Mouse (Mus musculus) thymus, postnatal 25 days (tissue): ENCODE data around the gene Wnt11.

Source experiments
- DNase-seq: peaks from one replicate; pipeline ENCODE4 v3.0.0; 2022

Gene Wnt11

DNA sequence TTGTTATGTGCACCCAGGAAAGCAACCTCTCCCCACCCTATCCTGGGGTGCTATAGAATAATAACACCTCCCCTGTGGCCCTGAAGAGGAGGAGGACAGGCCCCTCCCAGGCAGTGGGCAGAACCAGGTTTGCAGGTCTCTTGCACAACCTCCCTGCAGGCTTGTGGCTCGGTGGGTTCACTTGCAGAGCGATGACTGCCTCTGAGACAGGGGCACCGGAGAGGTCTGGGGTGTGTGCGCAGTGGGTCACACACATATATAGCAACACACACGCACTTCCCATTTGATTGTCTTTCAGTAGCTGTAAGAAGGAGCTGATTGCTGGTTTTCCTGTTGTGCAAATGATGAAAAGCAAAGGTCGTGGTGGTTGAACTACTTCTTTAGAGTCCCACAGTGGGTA, 3.6 kb upstream of the Wnt11 start:
- no peak for DNase-seq

DNA sequence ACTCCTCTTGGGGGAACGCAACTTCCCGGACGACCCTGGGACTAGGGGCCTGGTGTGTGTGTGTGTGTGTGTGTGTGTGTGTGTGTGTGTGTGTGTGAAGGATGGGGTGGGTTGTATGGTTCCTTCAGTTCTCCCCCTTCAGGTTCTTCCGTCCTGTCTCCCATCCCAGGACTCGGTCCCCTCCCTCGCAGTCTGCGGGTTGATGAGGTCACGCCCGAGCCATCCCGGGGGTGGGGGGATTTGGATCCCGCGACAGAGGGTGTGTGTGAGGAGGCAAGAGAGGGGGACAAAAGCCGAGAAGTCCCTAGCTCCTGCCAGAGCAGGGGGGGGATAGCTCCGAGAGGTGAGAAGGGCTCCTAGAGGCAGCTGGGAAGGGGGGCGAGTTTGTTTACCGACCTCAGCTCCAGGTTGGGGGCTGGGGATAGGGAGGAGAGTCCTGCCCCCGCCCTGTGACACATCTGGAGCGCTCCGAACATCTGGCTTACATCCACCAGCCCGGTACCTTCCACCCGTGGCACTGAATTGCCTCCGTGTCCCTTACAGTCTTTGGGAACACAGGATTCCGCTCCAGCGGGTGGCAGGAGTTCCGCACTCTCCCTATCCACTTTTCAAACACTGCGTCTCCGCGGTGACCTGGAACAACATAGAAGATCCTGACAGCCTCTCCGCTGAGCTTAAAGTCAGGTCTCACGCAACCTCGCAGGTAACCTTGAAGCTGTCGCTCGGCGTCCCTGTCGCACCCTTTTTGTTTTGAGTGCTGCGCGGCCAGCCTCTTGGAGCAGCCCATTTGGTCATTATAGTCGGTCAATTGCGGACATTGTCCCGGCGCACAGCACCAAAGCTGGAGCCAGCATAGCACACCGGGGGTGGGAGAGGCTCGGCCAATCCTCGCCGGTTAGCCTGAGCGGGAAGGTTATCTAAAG, 868 bp downstream of the Wnt11 start:
- DNase-seq, result peak; percentile 6

DNA sequence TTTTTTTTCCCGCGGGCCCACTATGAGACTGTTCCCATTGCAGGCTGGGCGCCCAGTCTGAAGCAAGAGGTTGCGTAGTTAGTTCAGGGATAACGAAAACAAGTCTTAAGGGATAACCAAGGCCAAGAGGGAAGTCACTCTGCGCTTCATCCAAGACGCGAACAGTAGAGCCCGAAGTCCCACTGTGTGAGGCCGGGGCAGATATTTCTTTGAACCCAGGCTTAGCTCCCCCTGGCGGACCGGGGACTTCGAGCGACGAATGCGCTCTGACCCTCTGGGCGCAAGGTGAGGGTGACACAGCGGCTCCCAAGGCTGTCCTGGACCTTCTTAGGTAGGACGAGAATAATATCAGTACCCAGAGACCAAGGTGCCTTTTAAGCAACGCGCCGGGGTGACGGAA, 1.7 kb downstream of the Wnt11 start:
- peak; percentile 74 for DNase-seq

- DNase-seq, result peak; percentile 76
These were observed 3.0 kb downstream of the Wnt11 start for GRCm38 (mm10) chr7:98837901-98838300.

DNA sequence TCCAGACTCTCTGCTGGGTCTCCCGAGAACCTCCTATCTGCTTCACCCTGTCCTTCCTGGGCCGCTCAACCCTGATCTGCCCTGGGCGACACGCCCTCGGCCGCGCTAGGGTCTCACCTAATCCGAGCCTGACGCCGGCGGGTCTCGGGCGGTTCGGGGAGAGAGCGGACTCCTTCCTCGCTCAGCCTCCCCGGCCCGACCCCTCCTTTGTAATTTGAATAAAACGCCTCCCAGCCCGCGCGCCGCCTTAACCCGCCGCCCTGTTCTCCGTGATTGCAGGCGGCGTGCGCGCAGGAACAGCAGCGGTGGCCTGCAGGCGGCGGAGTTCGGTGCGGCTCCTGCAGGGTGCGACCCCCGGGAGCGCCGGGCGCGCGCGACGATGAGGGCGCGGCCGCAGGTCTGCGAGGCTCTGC, 3.8 kb downstream of the Wnt11 start:
- peak; percentile 43 for DNase-seq

- DNase-seq, result no peak
These were observed 4.4 kb downstream of the Wnt11 start for GRCm38 (mm10) chr7:98839312-98839711.

DNA sequence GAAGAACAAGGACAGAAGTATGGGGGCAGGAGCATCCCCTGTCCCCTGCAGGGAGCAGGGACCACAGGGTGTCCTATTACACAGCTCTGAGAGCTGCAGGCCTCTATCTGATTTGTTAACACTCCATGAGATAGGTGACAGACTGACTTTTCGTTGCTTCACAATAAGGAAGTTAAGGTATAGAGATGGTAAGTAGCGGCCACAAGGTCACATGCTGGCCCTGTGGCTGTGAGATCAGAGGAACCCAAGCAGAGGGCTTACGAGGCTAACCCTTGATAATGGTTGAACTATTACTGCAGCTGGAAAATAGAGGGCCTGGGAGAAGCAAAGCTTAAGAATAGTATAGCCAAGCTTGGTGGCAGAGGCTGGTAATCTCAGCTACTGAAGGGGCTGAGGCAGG, 5.9 kb downstream of the Wnt11 start:
- DNase-seq, result no peak

- DNase-seq, result no peak
These were observed 6.9 kb downstream of the Wnt11 start for GRCm38 (mm10) chr7:98841802-98842201.

DNA sequence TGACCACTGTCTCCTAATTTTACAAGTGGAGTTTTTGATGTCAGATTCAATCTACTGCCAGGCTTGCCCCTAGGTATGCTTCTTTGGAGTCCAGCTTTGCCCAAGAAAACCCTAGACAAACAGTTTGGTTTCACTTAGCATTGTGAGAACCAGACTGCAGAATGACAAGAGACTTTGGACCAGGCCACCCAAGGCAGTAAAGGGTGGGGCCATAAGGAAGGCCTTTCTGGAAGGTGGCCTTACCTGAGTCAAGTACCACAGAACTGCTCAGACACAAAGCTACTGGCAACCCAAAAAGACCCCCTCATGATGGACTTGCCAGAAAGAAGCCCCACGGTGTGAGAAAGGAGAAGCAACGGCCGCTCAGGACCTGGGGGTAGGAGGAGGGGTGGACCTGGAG, 8.1 kb downstream of the Wnt11 start:
- DNase-seq, result no peak

GRCm38 (mm10) chr7:98843649-98844048, 8.7 kb downstream of the Wnt11 start:
- DNase-seq, result no peak

DNA sequence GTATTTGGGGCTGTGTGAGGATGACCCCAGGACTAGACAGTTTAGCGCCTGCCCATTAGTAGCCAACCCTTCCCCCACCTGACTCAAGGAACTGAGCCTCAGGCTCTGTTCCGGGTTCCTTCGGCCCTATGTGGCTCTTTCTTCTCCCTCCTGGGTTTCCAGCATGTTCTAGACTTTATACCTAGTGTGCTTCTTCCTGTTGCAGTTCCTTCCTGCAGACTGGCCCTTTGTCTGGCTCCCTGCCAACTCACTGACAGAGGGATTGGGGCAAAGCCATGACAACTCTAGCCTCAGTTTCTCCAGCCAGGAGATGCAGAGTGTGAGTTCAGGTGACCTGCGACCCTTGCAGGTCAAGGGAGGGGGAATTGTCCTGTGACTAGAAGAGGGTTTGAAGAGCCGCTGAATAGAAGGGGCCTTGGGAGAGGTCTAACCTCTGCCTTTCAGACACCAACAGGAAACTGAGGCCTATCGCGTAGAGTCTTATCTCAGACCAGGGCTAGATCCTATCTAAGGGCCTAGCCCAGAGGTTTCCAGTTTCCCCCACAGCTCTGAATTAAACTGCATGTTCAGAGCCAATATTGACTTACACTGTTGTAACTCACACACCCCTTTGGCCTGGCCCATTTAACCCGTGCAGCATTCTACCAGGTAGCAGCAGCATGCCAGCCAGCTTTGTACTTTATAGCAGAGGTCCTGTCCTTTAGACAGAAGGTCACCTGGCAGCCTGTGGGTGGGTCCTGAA, 14.2 kb downstream of the Wnt11 start:
- DNase-seq, result no peak

GRCm38 (mm10) chr7:98850388-98850787, 15.5 kb downstream of the Wnt11 start:
- no peak for DNase-seq

DNA sequence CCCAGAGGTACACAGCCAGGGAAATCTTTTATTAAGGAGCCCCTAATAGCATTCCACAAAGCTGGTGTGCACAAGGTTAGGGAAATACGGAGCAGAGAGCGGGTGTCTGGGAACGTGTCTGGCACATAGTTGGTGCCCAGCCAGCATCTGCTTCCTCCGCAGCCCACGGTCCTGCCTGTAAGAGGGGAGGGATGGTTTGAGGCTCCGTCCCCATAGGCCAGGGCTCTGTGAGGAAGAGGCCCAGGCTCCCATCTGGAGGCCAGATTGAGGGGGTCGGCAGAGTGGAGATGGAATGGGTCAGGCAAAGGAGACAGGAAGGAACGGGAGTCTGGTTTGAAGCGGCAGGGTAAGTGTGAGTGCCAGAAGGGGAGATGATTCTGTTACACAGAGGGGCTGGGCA, 16.3 kb downstream of the Wnt11 start:
- no peak for DNase-seq

GRCm38 (mm10) chr7:98852950-98853650, 18.2 kb downstream of the Wnt11 start:
- no peak for DNase-seq

- DNase-seq, result no peak
These were observed 18.9 kb downstream of the Wnt11 start for GRCm38 (mm10) chr7:98853806-98854205.

GRCm38 (mm10) chr7:98855388-98855787, 20.5 kb downstream of the Wnt11 start:
- no peak for DNase-seq

GRCm38 (mm10) chr7:98856128-98856527, 21.2 kb downstream of the Wnt11 start:
- no peak for DNase-seq

GRCm38 (mm10) chr7:98857094-98857493, 22.2 kb downstream of the Wnt11 start:
- DNase-seq, result no peak

GRCm38 (mm10) chr7:98861002-98861401, 26.1 kb downstream of the Wnt11 start:
- DNase-seq, result no peak

DNA sequence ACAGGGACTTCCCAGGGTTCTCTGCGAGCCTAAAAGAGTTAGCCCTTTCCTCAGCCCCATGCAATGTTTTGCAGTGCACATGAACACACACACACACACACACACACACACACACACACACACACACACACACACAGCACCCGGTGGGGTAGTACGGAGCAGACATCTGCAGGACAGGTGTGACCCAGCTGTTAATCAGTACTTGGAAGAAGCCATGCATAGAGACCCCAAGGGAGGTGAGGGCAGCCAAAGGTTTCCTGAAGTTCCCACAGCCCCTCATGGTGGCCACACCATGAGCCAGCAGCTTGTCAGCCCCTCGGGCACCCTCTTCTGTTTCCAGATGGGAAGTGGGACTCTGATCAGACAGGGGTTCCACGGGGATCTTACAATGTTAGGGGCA, 28.1 kb downstream of the Wnt11 start:
- no peak for DNase-seq

- no peak for DNase-seq
These were observed 29.2 kb downstream of the Wnt11 start for GRCm38 (mm10) chr7:98863969-98864718.

DNA sequence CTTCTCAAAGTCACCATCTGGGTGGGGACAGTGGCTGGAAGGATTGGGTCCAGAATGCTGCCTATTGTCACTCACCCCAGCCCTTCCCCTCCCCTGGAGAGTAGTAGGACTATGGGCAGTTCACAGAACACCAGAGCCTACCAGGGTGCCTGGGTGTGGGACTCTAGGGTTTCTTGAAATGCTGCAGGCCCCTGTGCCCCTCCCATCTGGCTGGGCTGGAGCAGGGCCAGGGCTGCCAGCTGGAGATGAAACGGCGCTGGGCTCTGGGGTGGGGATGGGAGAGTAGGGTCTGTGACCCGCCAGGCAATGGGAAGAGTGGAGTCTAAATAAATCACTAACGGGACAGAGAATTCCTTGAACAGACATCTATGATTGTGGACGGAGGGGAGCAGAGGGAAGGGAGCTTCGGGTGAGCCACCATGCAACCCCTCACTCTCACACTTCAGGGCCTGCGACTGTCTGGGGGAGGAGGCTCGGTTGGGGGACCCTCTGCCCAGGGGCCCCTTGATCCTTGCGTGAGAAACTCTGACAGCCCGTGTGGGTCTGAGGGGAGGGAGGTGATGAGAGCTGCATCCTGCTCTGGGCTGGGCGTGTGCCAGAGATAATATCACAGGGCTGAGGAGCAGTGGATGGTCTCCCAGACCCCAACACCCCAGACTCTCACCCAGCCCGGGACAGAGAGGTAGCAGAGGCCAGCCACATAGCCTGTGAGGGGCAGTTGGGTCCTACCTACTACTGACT, 32.3 kb downstream of the Wnt11 start:
- DNase-seq, result no peak
